Mouse (Mus musculus): ENCODE data around the gene St3gal5.
"Not testable (repeated sequence)": the region's sequence is repeated elsewhere in the genome, so short reads cannot be mapped to it uniquely, and the experiment has no call there.

Gene St3gal5

GRCm38 (mm10) chr6:72130056-72130455 lies 32.7 kb downstream of the St3gal5 start:
- no peak for DNase-seq (ENCODE audit: low read depth in 2 of 2, low spot score in 2 of 2)

- no peak for DNase-seq (ENCODE audit: low read depth in 2 of 2, low spot score in 2 of 2)
These were observed 35.4 kb downstream of the St3gal5 start for GRCm38 (mm10) chr6:72132671-72133214.

- DNase-seq (ENCODE audit: low read depth in 2 of 2, low spot score in 2 of 2), result no peak
These were observed 37.6 kb downstream of the St3gal5 start for GRCm38 (mm10) chr6:72134850-72135515.

- no peak for DNase-seq (ENCODE audit: low read depth in 2 of 2, low spot score in 2 of 2)
These were observed 38.6 kb downstream of the St3gal5 start for GRCm38 (mm10) chr6:72136016-72136415.

GRCm38 (mm10) chr6:72136543-72136942 lies 39.2 kb downstream of the St3gal5 start:
- DNase-seq (ENCODE audit: low read depth in 2 of 2, low spot score in 2 of 2), result no peak

GRCm38 (mm10) chr6:72139508-72140193 lies 42.3 kb downstream of the St3gal5 start:
- no peak for DNase-seq (ENCODE audit: low read depth in 2 of 2, low spot score in 2 of 2)

- no peak for DNase-seq (ENCODE audit: low read depth in 2 of 2, low spot score in 2 of 2)
These were observed 43.0 kb downstream of the St3gal5 start for GRCm38 (mm10) chr6:72140371-72140770.

GRCm38 (mm10) chr6:72141191-72141590 lies 43.8 kb downstream of the St3gal5 start:
- no peak for DNase-seq (ENCODE audit: low read depth in 2 of 2, low spot score in 2 of 2)

GRCm38 (mm10) chr6:72142561-72142960 lies 45.2 kb downstream of the St3gal5 start:
- no peak for DNase-seq (ENCODE audit: low read depth in 2 of 2, low spot score in 2 of 2)

GRCm38 (mm10) chr6:72144353-72144752 lies 47.0 kb downstream of the St3gal5 start:
- no peak for DNase-seq (ENCODE audit: low read depth in 2 of 2, low spot score in 2 of 2)

GRCm38 (mm10) chr6:72146803-72147202 lies 49.4 kb downstream of the St3gal5 start:
- DNase-seq (ENCODE audit: low read depth in 2 of 2, low spot score in 2 of 2), result no peak

- DNase-seq (ENCODE audit: low read depth in 2 of 2, low spot score in 2 of 2), result no peak
These were observed 51.3 kb downstream of the St3gal5 start for GRCm38 (mm10) chr6:72148721-72149120.

GRCm38 (mm10) chr6:72149797-72150196 lies 52.4 kb downstream of the St3gal5 start:
- DNase-seq (ENCODE audit: low read depth in 2 of 2, low spot score in 2 of 2), result no peak

- DNase-seq (ENCODE audit: low read depth in 2 of 2, low spot score in 2 of 2), result no peak
These were observed 55.3 kb downstream of the St3gal5 start for GRCm38 (mm10) chr6:72152707-72153106.

GRCm38 (mm10) chr6:72153455-72153854 lies 56.1 kb downstream of the St3gal5 start:
- DNase-seq (ENCODE audit: low read depth in 2 of 2, low spot score in 2 of 2), result no peak

- not testable (repeated sequence) for DNase-seq (ENCODE audit: low read depth in 2 of 2, low spot score in 2 of 2)
These were observed 56.6 kb downstream of the St3gal5 start for GRCm38 (mm10) chr6:72154008-72154407.

- DNase-seq (ENCODE audit: low read depth in 2 of 2, low spot score in 2 of 2), result no peak
These were observed 57.6 kb downstream of the St3gal5 start for GRCm38 (mm10) chr6:72154938-72155531.

- no peak for DNase-seq (ENCODE audit: low read depth in 2 of 2, low spot score in 2 of 2)
These were observed 58.3 kb downstream of the St3gal5 start for GRCm38 (mm10) chr6:72155649-72156048.

- no peak for DNase-seq (ENCODE audit: low read depth in 2 of 2, low spot score in 2 of 2)
These were observed 61.8 kb downstream of the St3gal5 start for GRCm38 (mm10) chr6:72158966-72159764.

- no peak for DNase-seq (ENCODE audit: low read depth in 2 of 2, low spot score in 2 of 2)
These were observed 62.5 kb downstream of the St3gal5 start for GRCm38 (mm10) chr6:72159861-72160395.

- DNase-seq (ENCODE audit: low read depth in 2 of 2, low spot score in 2 of 2), result no peak
These were observed 63.6 kb downstream of the St3gal5 start for GRCm38 (mm10) chr6:72160991-72161390.

Measured in CD8-positive naive resting alpha-beta T cell, adult 2 months (primary cell).